Mouse (Mus musculus): ENCODE results near the gene Rps15.

- no peak for TF ChIP-seq EP300 (IDR thresholded peaks at IDR 0.05; ENCODE audit: low read depth)
- TF ChIP-seq CTCF (IDR thresholded peaks at IDR 0.05; ENCODE audit: low read depth): no peak
These were observed 22.2 kb upstream of the Rps15 start for GRCm38 (mm10) chr10:80270099-80270498.

Measured in heart, postnatal 0 days (tissue).